Mouse (Mus musculus): ENCODE results near the gene Myog. TPM values are rescaled to one million over a fixed set of nuclear protein-coding genes. Genes with fewer than 3 reads are reported as not detected.

Gene Myog
- polyA plus RNA-seq, 2 experiments, result 149 to 165 TPM

DNA sequence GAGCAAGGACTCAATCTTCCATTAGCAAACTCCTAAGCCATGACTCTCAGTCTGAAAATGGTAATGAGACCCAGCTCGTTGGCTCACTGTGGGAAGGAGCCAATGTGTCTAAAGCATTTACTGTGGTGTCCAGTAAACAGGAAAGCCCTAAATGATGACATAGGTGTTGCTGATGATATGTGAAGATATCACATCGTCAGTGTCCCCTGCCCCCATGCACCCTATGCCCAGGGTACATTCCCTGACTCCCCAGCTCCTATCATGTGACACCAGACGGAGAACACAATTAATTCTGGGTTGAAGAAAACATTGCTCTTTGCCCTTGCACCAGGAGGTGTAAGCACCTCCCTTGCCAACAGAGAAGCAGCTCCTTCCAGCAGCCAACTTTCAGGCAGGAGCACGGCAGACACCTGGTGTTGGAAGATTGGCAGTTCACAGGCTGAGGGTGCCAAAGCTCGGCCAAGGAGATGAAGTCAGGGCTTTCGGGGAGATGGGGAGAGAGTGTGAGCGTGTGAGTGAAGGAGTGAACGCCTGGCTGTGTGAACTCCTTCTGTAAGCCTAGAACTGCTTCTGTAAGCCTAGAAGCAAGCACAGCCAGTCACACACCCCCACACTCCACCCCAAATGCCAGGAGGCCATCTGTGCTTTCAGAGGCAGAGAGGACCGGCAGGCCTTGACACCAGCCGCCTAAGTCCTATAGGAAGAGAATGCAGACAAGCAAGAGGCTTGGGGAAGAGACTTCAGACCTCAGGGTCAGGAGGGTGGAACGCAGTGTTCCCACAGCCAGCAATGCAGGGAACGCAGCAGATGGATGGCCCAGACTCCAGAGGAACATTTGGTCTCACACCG lies 13.9 kb upstream of the Myog start:
- DNase-seq (ENCODE audit: low spot score), result peak; percentile 35
- 50% methylated on average over 13 of the region's 13 CpGs for WGBS
- Histone ChIP-seq H3K9me3 (ENCODE audit: control insufficient read depth, low read length) (no peaks in the 10 kb centered on the region), H3K27ac (replicated peaks; ENCODE audit: low read depth, low read length) (no peak overlapping the region), H3K4me3 (replicated peaks; ENCODE audit: low read length) (no peak overlapping the region), H3K9ac (ENCODE audit: low read depth, low read length, severe bottlenecking) (no peak overlapping the region), H3K4me1 (ENCODE audit: control insufficient read depth, insufficient read depth, low read length) (peaks cover 13% of the 10 kb centered on the region; the same call in 1 of the 2 replicates), H3K36me3 (ENCODE audit: control insufficient read depth, insufficient read depth, low read length) (no peaks in the 10 kb centered on the region), H3K4me2 (replicated peaks; ENCODE audit: low read depth, low read length, severe bottlenecking) (no peak overlapping the region), H3K27me3 (ENCODE audit: control insufficient read depth, insufficient read depth, low read length) (no peaks in the 10 kb centered on the region)
- no peak; the same call in 1 of the 2 replicates for ATAC-seq (ENCODE audit: low FRiP score, low read depth)
- no peak for TF ChIP-seq POLR2A (IDR thresholded peaks at IDR 0.05; ENCODE audit: borderline replicate concordance, extremely low read depth, insufficient read depth, insufficient read length)

DNA sequence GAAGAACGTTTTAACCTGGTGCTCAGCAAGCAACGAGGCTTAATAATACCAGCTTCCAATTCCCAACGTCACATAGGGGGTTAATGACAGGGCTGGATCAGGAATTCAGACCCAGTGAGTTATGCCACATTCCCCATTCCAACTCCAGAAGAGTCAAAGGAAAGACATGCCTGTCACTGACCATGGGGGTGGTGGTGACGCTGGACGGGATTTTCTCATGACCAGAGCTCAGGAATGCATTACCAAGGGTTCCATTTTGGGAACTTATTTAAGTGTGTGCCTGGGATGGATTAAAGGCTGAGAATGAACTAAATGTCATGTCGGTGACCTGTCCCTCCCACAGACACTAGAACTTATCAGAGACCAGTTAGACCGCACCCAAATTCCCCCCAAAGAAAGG lies 13.0 kb upstream of the Myog start:
- Histone ChIP-seq H3K36me3 (ENCODE audit: control insufficient read depth, insufficient read depth, low read length) (no peaks in the 10 kb centered on the region), H3K4me2 (replicated peaks; ENCODE audit: low read depth, low read length, severe bottlenecking) (no peak overlapping the region), H3K4me3 (replicated peaks; ENCODE audit: low read length) (no peak overlapping the region), H3K9me3 (ENCODE audit: control insufficient read depth, low read length) (no peaks in the 10 kb centered on the region), H3K27me3 (ENCODE audit: control insufficient read depth, insufficient read depth, low read length) (no peaks in the 10 kb centered on the region), H3K9ac (ENCODE audit: low read depth, low read length, severe bottlenecking) (no peak overlapping the region), H3K27ac (replicated peaks; ENCODE audit: low read depth, low read length) (no peak overlapping the region), H3K4me1 (ENCODE audit: control insufficient read depth, insufficient read depth, low read length) (peaks cover 13% of the 10 kb centered on the region; the same call in 1 of the 2 replicates)
- 76% methylated on average over 7 of the region's 7 CpGs for WGBS
- no peak for TF ChIP-seq POLR2A (IDR thresholded peaks at IDR 0.05; ENCODE audit: borderline replicate concordance, extremely low read depth, insufficient read depth, insufficient read length)
- DNase-seq (ENCODE audit: low spot score), result no peak
- no peak for ATAC-seq (ENCODE audit: low FRiP score, low read depth)

DNA sequence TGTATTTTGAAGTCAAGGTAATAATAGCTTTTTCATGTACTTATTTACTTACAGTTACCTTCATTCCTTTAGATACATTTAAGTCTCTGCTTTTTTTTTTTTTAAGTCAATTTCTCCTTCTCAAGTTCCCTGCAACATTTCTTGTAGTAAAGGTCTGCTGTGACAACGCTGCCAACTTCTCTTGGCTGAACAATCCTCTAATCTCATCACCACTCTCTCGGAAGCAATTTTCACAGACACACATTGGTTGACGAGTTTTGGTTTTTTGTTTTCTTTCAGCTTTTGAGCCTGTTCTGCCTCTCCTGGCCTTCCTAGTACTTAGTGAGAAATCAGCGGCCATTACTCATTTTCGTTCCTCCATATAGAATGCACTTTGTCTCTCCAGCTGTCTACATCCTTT lies 9.6 kb upstream of the Myog start:
- H3K4me1 ChIP-seq (ENCODE audit: control insufficient read depth, insufficient read depth, low read length), result no peaks in the 10 kb centered on the region
- H3K27ac ChIP-seq (replicated peaks; ENCODE audit: low read depth, low read length), result no peak overlapping the region
- H3K36me3 ChIP-seq (ENCODE audit: control insufficient read depth, insufficient read depth, low read length), result no peaks in the 10 kb centered on the region
- H3K9me3 ChIP-seq (ENCODE audit: control insufficient read depth, low read length), result no peaks in the 10 kb centered on the region
- no peak overlapping the region for H3K9ac ChIP-seq (ENCODE audit: low read depth, low read length, severe bottlenecking)
- no peak for TF ChIP-seq POLR2A (IDR thresholded peaks at IDR 0.05; ENCODE audit: borderline replicate concordance, extremely low read depth, insufficient read depth, insufficient read length)
- DNase-seq (ENCODE audit: low spot score), result no peak
- no peaks in the 10 kb centered on the region for H3K27me3 ChIP-seq (ENCODE audit: control insufficient read depth, insufficient read depth, low read length)
- ATAC-seq (ENCODE audit: low FRiP score, low read depth), result no peak
- H3K4me3 ChIP-seq (replicated peaks; ENCODE audit: low read length), result no peak overlapping the region
- H3K4me2 ChIP-seq (replicated peaks; ENCODE audit: low read depth, low read length, severe bottlenecking), result no peak overlapping the region
- 83% methylated on average over 5 of the region's 5 CpGs for WGBS

DNA sequence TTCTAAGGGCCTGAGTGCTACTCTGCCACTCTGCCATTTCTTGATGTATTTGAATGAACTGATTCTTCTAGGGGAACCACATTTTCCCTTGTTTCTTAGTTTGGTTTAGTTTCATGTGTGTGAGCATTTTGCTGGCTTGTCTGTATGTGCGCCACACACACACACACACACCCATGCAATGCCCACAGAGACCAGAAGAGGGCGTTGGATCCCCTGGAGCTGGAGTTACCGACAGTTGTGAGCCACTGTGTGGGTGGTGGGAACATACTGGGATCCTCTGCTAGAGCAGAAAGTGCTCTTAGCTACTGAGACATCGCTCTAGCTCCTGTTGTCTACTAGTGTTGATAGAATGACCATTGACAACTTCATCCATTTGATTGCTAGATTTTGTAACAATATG lies 8.2 kb upstream of the Myog start:
- 75% methylated on average over 4 of the region's 4 CpGs for WGBS
- DNase-seq (ENCODE audit: low spot score) (no peak), ATAC-seq (ENCODE audit: low FRiP score, low read depth) (no peak)
- H3K4me2 ChIP-seq (replicated peaks; ENCODE audit: low read depth, low read length, severe bottlenecking), result no peak overlapping the region
- H3K36me3 ChIP-seq (ENCODE audit: control insufficient read depth, insufficient read depth, low read length), result no peaks in the 10 kb centered on the region
- H3K27ac ChIP-seq (replicated peaks; ENCODE audit: low read depth, low read length), result no peak overlapping the region
- no peaks in the 10 kb centered on the region for H3K4me1 ChIP-seq (ENCODE audit: control insufficient read depth, insufficient read depth, low read length)
- H3K9ac ChIP-seq (ENCODE audit: low read depth, low read length, severe bottlenecking), result no peak overlapping the region
- H3K4me3 ChIP-seq (replicated peaks; ENCODE audit: low read length), result no peak overlapping the region
- TF ChIP-seq POLR2A (IDR thresholded peaks at IDR 0.05; ENCODE audit: borderline replicate concordance, extremely low read depth, insufficient read depth, insufficient read length), result no peak
- H3K27me3 ChIP-seq (ENCODE audit: control insufficient read depth, insufficient read depth, low read length), result no peaks in the 10 kb centered on the region
- H3K9me3 ChIP-seq (ENCODE audit: control insufficient read depth, low read length), result no peaks in the 10 kb centered on the region

DNA sequence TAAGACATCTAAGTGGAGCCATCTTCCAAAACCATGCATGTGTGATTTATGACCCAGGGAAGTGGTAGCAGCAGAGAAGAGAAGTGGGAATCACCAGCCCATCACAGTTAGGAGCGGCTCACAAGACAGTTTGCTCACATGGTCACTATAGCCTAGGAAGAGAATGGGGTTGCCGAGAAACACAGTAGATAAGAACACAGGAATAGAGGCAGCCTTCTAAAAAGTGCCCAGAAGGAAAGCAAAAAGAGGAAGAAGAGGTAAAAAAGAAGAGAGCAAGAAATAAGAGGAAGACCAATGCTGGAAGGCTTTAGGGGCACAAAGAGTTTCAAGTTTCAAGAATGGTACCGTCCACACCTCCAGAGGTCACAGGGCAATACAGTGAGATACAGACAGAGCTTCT lies 7.4 kb upstream of the Myog start:
- ATAC-seq (ENCODE audit: low FRiP score, low read depth) (no peak), DNase-seq (ENCODE audit: low spot score) (no peak)
- Histone ChIP-seq H3K27me3 (ENCODE audit: control insufficient read depth, insufficient read depth, low read length) (no peaks in the 10 kb centered on the region), H3K9ac (ENCODE audit: low read depth, low read length, severe bottlenecking) (no peak overlapping the region), H3K4me3 (replicated peaks; ENCODE audit: low read length) (no peak overlapping the region), H3K4me1 (ENCODE audit: control insufficient read depth, insufficient read depth, low read length) (no peaks in the 10 kb centered on the region), H3K4me2 (replicated peaks; ENCODE audit: low read depth, low read length, severe bottlenecking) (no peak overlapping the region), H3K36me3 (ENCODE audit: control insufficient read depth, insufficient read depth, low read length) (no peaks in the 10 kb centered on the region), H3K27ac (replicated peaks; ENCODE audit: low read depth, low read length) (no peak overlapping the region), H3K9me3 (ENCODE audit: control insufficient read depth, low read length) (no peaks in the 10 kb centered on the region)
- WGBS, result 61% methylated on average over 3 of the region's 3 CpGs
- no peak for TF ChIP-seq POLR2A (IDR thresholded peaks at IDR 0.05; ENCODE audit: borderline replicate concordance, extremely low read depth, insufficient read depth, insufficient read length)

Data from limb, embryonic 14.5 days (tissue).